Mouse (Mus musculus): Measurements from ENCODE around the gene Radil. TPM values are rescaled to one million over a fixed set of nuclear protein-coding genes. Genes with fewer than 3 reads are reported as not detected.

Radil gene
- not detected in 2 replicates for total RNA-seq (2017)

DNA sequence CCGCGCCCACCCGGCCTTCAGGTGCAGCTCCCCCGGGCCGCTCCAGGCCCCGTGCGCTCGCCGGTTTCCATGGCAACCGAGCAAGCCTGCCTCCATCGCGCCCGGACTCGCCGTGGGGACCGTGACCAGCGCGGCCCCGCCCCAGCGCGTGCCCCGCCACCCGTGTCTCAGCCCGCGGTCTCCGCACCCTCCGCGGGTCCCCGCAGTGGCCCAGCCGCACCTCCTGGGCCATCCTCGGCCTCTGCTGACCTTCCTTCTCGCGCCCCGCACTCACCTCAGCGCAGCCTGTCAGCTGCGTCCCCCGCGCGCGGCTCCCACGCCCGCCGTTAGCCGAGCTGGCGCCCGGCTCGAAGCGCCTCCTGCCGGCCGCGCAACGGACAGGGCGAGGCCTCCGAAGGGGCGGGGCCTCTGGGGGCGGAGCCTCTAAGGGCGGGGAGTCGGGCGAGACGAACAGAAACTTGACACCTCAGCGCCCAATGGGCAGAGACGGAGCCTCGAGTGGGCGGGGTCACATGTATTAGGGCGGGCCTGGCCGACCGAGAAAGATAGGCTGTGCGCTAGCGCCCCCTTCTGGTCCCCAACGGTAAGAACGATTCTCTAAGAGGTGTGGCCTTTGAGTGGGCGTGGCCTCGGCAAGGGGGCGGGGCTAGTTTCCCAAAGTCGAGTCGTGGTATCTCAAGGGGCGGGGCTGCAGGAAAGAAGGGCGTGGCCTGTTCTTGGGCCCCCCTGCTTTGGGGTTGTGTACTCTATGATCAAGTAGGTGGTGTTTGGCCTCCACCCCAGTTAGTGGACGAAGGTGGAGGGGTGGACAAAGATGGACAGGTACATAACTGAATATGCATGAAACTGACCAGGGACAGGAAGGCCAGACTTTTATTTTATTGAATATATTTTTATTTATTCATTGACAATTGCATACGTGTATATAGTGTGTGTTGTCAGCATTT is at the start of gene Radil:
Gene Radil, minus strand, starts transcription at position 393 of the 947 bp plus-strand sequence.
- no peak for ATAC-seq (ENCODE audit: extremely low read depth, insufficient number of reproducible peaks, low FRiP score, poor library complexity, severe bottlenecking)

GRCm38 (mm10) chr5:142597648-142598390 is 46.9 kb upstream of the Radil start:
- ATAC-seq (ENCODE audit: extremely low read depth, insufficient number of reproducible peaks, low FRiP score, poor library complexity, severe bottlenecking) = no peak

DNA sequence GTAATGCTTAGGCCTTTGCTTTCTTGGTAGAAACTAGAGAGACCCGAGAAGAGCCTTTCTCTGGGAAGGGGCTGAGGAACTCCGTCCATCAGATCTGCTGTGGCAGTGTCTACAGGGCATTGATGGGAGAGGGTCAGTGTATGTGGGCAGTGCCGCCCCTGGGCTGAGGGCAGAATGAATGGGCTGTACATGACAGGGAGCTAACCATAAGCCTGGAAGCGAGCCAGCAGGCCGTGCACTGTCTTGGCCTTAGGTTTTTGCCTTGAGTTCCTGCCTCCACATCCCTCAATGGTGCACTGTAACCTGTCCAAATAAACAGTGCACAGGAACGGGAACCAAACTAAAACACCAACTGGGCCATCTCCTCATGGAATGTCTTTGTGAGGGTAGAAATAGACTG is 45.8 kb upstream of the Radil start:
- no peak for ATAC-seq (ENCODE audit: extremely low read depth, insufficient number of reproducible peaks, low FRiP score, poor library complexity, severe bottlenecking)

- no peak for ATAC-seq (ENCODE audit: extremely low read depth, insufficient number of reproducible peaks, low FRiP score, poor library complexity, severe bottlenecking)
These were observed 44.8 kb upstream of the Radil start for GRCm38 (mm10) chr5:142595698-142596097.

- no peak for ATAC-seq (ENCODE audit: extremely low read depth, insufficient number of reproducible peaks, low FRiP score, poor library complexity, severe bottlenecking)
These were observed 40.2 kb upstream of the Radil start for GRCm38 (mm10) chr5:142590953-142591616.

DNA sequence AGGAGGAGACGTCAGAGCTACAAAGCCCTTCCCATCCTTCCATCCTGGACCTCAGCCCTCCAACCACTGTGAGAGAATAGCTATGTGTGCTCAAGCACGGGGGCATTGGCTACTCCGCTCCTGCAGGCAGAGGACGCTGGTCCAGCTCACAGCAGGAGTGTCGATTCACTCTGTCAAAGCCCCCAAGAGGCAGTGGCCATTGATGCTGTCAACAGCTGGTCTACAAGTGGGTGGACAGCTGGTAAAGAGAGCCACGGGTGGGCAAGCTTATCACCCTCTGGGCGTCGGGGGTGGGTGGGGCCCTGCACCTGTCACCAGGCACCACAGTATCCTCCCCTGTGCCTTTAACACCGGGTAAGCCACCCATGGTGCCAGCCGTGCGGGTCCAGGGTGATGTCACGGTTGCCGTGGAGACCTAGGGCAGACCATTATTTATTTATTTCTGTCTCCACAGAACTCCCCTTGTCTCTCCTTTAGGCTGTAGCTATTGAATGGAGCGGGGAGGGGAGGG is 32.8 kb upstream of the Radil start:
- no peak for ATAC-seq (ENCODE audit: extremely low read depth, insufficient number of reproducible peaks, low FRiP score, poor library complexity, severe bottlenecking)

DNA sequence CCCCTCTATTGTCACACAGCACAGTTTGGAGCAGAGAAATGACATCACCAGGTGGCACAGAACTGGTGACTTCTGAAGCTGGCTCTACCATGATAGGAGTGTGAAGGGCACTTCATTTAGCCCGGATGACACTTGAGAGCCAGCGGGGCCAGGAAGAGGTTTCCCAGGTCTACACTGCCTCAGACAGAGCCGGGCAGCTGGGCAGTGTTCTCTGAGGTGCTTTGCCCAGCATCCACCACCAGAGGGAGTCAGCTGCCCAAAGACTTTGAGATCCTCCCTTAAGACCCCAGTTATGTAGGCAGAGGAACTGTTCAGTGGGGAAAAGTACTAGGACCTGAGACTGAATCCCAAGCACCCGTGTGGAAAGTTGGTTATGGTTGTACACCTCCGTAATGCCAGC is 30.6 kb upstream of the Radil start:
- ATAC-seq (ENCODE audit: extremely low read depth, insufficient number of reproducible peaks, low FRiP score, poor library complexity, severe bottlenecking) = no peak

DNA sequence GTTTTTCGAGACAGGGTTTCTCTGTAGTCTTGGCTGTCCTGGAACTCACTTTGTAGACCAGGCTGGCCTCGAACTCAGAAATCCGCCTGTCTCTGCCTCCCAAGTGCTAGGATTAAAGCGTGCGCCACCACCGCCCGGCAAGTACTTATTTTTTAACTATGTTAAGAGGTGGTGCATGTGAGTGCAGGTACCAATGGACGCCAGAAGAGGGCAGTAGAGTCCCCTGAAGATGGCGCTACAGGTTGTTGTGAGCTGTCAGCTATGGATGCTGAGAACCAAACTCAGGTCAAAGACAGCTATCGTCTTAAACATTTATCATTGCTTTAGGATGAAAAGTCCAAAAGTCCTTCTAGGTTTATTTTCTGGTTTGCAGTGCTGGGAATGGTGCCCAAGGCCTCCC is 27.3 kb upstream of the Radil start:
- ATAC-seq (ENCODE audit: extremely low read depth, insufficient number of reproducible peaks, low FRiP score, poor library complexity, severe bottlenecking) = no peak

DNA sequence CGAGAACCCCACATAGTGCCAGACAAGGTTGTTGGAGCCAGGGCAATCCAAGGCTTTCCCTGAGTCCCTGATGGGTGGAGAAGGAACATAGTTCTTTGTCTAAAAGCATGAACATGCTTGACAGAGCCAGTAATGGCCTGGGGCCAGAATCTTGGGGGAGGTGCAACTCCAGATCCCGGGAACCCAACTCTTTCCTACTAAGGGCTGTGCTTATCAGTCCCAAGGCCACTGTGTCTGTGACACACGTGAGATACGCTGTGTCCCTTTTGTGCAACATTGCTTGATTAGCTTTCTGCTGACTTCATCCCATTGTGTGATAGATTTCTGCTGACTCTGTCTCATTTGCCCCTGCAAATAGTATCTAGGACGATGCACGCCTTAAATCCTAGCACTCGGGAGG is 25.9 kb upstream of the Radil start:
- no peak for ATAC-seq (ENCODE audit: extremely low read depth, insufficient number of reproducible peaks, low FRiP score, poor library complexity, severe bottlenecking)

- ATAC-seq (ENCODE audit: extremely low read depth, insufficient number of reproducible peaks, low FRiP score, poor library complexity, severe bottlenecking) = no peak
These were observed 23.6 kb upstream of the Radil start for GRCm38 (mm10) chr5:142574323-142575057.

DNA sequence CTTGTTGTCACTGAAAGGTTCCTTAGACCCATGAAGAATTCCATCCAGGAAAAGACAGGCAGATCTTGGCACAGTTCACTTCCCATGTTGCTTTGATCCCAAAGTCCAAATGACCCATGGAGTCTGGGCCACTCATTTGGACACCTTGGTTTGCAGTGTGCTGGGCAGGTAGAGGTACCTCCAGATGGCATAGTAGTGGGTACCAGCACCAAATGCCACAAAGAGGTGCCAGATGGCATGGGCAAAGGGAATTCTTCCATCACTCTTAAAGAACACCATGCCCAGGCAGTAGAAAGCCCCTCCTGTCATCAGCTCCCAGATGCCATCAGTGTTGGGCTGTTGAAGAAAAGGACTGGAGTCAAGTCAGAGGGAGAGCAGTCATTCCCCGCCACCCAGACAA is 13.7 kb upstream of the Radil start:
- ATAC-seq (ENCODE audit: extremely low read depth, insufficient number of reproducible peaks, low FRiP score, poor library complexity, severe bottlenecking) = no peak

DNA sequence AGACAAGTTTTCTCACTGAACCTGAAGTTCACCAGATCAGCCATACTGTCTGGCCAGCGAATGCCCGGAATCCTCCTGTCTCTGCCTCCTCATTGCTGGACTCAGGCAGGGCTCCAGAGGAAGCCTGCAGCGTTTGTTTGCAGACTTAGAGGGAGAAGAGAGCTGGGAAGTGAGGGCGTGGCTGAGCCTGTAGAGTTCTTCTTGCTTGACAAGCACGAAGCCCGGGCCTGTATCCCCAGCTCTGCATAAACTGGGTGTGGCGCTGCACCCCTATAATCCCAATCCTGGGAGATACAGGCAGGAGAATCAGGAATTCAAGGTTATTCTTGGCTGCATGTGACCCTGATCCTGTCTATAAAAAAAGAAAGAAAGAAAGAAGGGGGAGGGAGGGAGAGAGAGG is 9.4 kb upstream of the Radil start:
- no peak for ATAC-seq (ENCODE audit: extremely low read depth, insufficient number of reproducible peaks, low FRiP score, poor library complexity, severe bottlenecking)

GRCm38 (mm10) chr5:142557397-142558067 is 6.6 kb upstream of the Radil start:
- ATAC-seq (ENCODE audit: extremely low read depth, insufficient number of reproducible peaks, low FRiP score, poor library complexity, severe bottlenecking) = 0 out of 2 replicates have a peak, but pooled peaks have one; percentile 41

DNA sequence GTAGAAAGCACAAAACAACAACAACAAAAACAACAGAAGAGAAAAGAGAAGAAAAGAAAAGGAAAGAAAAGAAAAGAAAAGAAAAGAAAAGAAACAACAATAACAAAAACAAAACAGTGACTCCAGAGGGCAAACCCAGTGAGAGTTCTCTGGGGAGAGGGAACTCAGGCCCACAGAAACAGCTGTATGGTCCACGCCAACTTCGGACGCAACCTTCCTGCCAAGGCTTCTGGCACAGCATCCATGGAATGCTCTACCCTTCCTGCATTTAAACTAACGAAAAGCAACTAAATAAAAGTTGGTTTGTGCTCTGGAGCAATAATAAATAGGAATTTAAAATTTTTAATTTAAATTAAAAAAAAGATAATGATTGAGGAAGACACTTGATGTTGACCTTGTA is 5.8 kb upstream of the Radil start:
- ATAC-seq (ENCODE audit: extremely low read depth, insufficient number of reproducible peaks, low FRiP score, poor library complexity, severe bottlenecking) = no peak

DNA sequence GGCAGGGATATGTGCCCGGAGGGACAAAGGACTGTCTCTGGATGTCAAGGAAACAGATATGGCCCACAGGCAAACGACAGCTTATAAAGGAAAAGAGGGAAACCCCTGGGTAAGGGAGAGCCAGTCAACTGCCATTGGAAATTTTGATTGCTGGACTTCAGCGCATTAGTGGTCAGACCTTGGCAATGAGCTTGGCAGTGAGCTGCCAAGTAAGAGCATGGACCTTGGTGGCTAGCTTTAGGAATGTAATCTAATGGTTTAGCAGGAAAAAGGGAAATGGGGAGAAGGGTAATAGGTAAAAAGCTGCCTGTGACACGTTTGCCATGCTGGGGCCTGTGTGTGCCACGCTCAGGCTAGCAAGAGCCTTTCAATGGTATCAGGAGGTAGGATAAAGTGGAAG is 5.0 kb upstream of the Radil start:
- ATAC-seq (ENCODE audit: extremely low read depth, insufficient number of reproducible peaks, low FRiP score, poor library complexity, severe bottlenecking) = no peak

DNA sequence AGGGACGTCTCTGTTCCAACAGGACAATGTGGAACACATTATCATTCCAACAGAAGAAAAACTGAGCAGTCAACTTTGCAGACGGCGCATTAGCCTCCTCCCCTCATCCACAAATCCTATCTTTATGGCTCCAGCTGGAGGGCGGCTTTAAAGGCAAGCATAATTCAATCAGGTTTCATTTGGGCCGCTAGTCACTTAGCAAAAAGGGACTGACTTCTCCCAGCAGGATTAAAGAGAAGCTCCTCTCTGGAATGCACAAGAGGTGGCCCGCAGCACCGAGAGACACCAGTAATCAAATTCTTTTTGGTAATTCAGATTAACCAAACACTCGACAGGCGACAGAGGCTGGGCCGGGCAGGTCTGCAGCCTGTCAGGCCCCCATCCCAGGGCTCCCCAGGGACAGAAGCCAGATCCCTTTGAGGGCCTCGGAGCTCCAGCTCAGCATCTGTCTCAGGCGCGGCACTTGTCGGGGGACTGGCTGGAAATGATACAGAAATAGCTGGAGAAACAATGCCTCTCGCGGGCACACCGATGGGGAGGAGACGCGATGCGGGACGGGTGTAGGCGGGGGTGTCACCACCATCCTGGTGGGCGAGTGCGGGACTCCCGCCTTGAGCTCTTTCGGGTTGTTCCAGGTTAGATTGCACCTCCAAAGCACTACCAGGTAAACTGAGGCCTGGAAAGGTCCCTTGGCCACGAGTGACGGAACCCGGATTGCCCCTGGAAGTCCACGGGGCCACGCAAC is 765 bp downstream of the Radil start:
- ATAC-seq (ENCODE audit: extremely low read depth, insufficient number of reproducible peaks, low FRiP score, poor library complexity, severe bottlenecking) = no peak

DNA sequence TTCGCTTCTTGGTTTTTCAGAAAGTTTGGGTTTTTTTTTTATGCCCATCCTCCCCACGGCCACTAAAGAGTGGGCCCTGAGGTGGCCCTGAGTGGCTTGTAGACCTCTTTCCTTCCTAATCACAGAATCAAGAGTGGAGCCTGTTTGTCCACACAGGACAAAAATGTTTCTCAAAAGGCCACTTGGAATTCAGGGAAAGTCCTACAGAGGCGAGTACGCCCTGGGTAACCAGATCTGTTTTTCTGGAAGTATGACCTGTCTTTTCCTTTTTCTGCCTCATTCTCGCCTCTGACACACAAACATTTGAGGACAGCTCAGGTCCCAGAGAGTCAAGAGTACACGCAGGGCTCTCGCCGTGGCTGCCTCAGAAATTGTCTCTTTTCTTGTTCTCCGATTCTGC is 1.5 kb downstream of the Radil start:
- ATAC-seq (ENCODE audit: extremely low read depth, insufficient number of reproducible peaks, low FRiP score, poor library complexity, severe bottlenecking) = no peak

DNA sequence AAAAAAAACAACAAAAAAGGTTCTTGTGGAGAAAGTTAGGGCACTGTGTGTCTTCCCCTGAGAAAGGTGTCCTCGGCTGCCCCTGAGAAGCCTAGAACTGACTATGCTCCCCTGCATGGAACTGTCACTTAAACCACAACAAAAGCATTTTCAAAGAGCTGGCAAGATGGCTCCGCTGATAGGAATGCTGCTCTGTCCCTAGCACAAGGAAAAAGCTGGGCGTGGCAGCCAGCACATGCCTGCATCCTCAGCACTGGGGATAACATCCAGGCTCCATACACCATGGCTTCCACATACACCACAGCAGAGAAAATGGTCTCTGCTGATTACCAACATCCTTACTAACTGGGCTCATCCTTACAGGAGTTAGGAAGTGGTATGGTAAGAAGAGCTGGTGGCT is 3.8 kb downstream of the Radil start:
- ATAC-seq (ENCODE audit: extremely low read depth, insufficient number of reproducible peaks, low FRiP score, poor library complexity, severe bottlenecking) = no peak
